Mouse (Mus musculus): ENCODE data around the gene Gnptg. TPM values are rescaled to one million over a fixed set of nuclear protein-coding genes. Genes with fewer than 3 reads are reported as not detected.
A peak's percentile ranks its signal among the peaks of the same experiment; 100 is the strongest.

Gene Gnptg
- total and polyA plus RNA-seq, 2 experiments from 2014 or later = 89.2 to 128 TPM

GRCm38 (mm10) chr17:25273706-25274501 is 34.0 kb upstream of the Gnptg start:
- peak overlapping the region; percentile 99 for H3K4me2 ChIP-seq (ENCODE audit: low read depth, low read length)
- peak; percentile 97 for DNase-seq (ENCODE audit: low spot score)
- peak overlapping the region; percentile 98 for H3K27ac ChIP-seq
- peak overlapping the region; percentile 96 for H3K9ac ChIP-seq (replicated peaks; ENCODE audit: low read length)
- no peaks in the 10 kb centered on the region for H3K27me3 ChIP-seq (ENCODE audit: insufficient read depth, low read length)
- H3K4me3 ChIP-seq (ENCODE audit: low read length) = peak overlapping the region; percentile 82
- peak; percentile 82 for TF ChIP-seq CTCF (IDR thresholded peaks at IDR 0.05; ENCODE audit: low read depth)
- peaks cover 23% of the 10 kb centered on the region for H3K4me1 ChIP-seq (ENCODE audit: insufficient read depth, low read length)
- under 1% methylated on average over 42 of the region's 45 CpGs for WGBS
- peaks cover 3% of the 10 kb centered on the region; the same call in 1 of the 2 replicates for H3K36me3 ChIP-seq (ENCODE audit: insufficient read depth, low read length)
- H3K9me3 ChIP-seq (ENCODE audit: low read length) = no peaks in the 10 kb centered on the region
- peak; percentile 93 for ATAC-seq

GRCm38 (mm10) chr17:25272951-25273705 is 33.2 kb upstream of the Gnptg start:
- under 1% methylated on average over 77 of the region's 92 CpGs for WGBS
- H3K36me3 ChIP-seq (ENCODE audit: insufficient read depth, low read length) = peaks cover 10% of the 10 kb centered on the region; the same call in 1 of the 2 replicates
- ATAC-seq = peak; percentile 92
- peak overlapping the region; percentile 99 for H3K4me2 ChIP-seq (ENCODE audit: low read depth, low read length)
- peak overlapping the region; percentile 96 for H3K9ac ChIP-seq (replicated peaks; ENCODE audit: low read length)
- peak; percentile 93 for DNase-seq (ENCODE audit: low spot score)
- peaks cover 23% of the 10 kb centered on the region for H3K4me1 ChIP-seq (ENCODE audit: insufficient read depth, low read length)
- H3K9me3 ChIP-seq (ENCODE audit: low read length) = no peaks in the 10 kb centered on the region
- H3K27ac ChIP-seq = peak overlapping the region; percentile 98
- no peak for TF ChIP-seq CTCF (IDR thresholded peaks at IDR 0.05; ENCODE audit: low read depth)
- no peaks in the 10 kb centered on the region for H3K27me3 ChIP-seq (ENCODE audit: insufficient read depth, low read length)
- H3K4me3 ChIP-seq (ENCODE audit: low read length) = peak overlapping the region; percentile 82

- H3K9ac ChIP-seq (replicated peaks; ENCODE audit: low read length) = peak overlapping the region; percentile 96
- DNase-seq (ENCODE audit: low spot score) (no peak), ATAC-seq (no peak)
- peak overlapping the region; percentile 82 for H3K4me3 ChIP-seq (ENCODE audit: low read length)
- no peaks in the 10 kb centered on the region for H3K27me3 ChIP-seq (ENCODE audit: insufficient read depth, low read length)
- peak overlapping the region; percentile 98 for H3K27ac ChIP-seq
- TF ChIP-seq CTCF (IDR thresholded peaks at IDR 0.05; ENCODE audit: low read depth) = 0 out of 2 replicates have a peak, but pooled peaks have one; percentile 13
- H3K4me2 ChIP-seq (ENCODE audit: low read depth, low read length) = peak overlapping the region; percentile 99
- under 1% methylated on average over 10 of the region's 10 CpGs for WGBS
- H3K9me3 ChIP-seq (ENCODE audit: low read length) = no peaks in the 10 kb centered on the region
- peaks cover 23% of the 10 kb centered on the region for H3K4me1 ChIP-seq (ENCODE audit: insufficient read depth, low read length)
- peaks cover 18% of the 10 kb centered on the region for H3K36me3 ChIP-seq (ENCODE audit: insufficient read depth, low read length)
Observed at GRCm38 (mm10) chr17:25272326-25272725, 32.4 kb upstream of the Gnptg start.

DNA sequence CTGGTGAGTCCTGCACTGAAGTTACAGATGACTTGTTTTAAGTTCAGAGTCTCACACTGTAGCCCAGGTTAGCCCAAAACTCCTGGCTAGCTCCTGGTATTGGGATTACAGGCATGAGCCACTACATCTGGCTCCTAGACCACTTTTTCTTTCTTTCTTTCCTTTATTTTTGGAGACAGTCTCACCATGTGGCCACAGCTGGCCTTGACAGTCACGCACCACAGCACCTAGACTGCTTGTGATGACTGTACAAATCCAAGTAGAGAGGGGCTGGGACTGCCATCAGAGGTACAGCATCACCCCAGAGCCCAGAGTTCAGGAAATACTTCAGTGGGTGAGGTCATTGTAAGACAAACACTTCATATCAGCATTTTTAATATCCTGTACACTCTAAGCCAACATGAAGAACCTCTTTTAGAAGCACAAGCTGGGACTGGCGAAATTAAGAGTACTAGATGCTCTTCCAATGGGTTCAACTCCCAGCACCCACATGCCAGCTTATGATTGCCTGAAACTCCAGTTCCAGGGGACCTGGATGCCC is 30.9 kb upstream of the Gnptg start:
- DNase-seq (ENCODE audit: low spot score) = no peak
- Histone ChIP-seq H3K36me3 (ENCODE audit: insufficient read depth, low read length) (peaks cover 33% of the 10 kb centered on the region), H3K27me3 (ENCODE audit: insufficient read depth, low read length) (no peaks in the 10 kb centered on the region), H3K9me3 (ENCODE audit: low read length) (no peaks in the 10 kb centered on the region), H3K4me1 (ENCODE audit: insufficient read depth, low read length) (peaks cover 23% of the 10 kb centered on the region), H3K4me3 (ENCODE audit: low read length) (no peak overlapping the region), H3K27ac (no peak overlapping the region), H3K4me2 (ENCODE audit: low read depth, low read length) (peak overlapping the region; percentile 99), H3K9ac (replicated peaks; ENCODE audit: low read length) (peak overlapping the region; percentile 96; the same call in 1 of the 2 replicates)
- 74% methylated on average over 2 of the region's 2 CpGs for WGBS
- no peak for ATAC-seq
- no peak for TF ChIP-seq CTCF (IDR thresholded peaks at IDR 0.05; ENCODE audit: low read depth)

DNA sequence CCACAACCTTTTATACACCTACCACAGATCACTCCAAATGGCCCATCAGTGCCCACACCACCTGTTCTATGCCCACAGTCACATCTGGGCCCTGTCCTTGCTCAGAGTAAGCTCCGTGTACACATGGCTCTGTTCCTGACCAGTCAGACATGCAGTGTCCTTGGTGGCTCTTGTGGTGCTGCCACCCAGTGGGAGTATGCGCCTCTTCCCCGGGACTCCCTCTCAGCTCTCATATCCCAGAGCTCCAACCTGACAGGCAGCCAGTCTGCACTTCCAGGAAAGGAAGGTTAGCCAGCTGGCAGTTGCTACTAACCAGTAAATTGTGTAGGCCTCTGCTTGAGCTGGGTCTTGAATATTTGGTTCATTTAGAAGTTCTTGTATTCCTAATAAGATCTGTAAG is 24.5 kb upstream of the Gnptg start:
- H3K27ac ChIP-seq = no peak overlapping the region
- DNase-seq (ENCODE audit: low spot score) = peak; percentile 20
- WGBS = 64% methylated on average over 3 of the region's 3 CpGs
- H3K9me3 ChIP-seq (ENCODE audit: low read length) = no peaks in the 10 kb centered on the region
- H3K4me3 ChIP-seq (ENCODE audit: low read length) = no peak overlapping the region
- peak; percentile 55 for TF ChIP-seq CTCF (IDR thresholded peaks at IDR 0.05; ENCODE audit: low read depth)
- no peaks in the 10 kb centered on the region for H3K27me3 ChIP-seq (ENCODE audit: insufficient read depth, low read length)
- no peaks in the 10 kb centered on the region for H3K4me1 ChIP-seq (ENCODE audit: insufficient read depth, low read length)
- H3K4me2 ChIP-seq (ENCODE audit: low read depth, low read length) = no peak overlapping the region
- H3K9ac ChIP-seq (replicated peaks; ENCODE audit: low read length) = no peak overlapping the region
- H3K36me3 ChIP-seq (ENCODE audit: insufficient read depth, low read length) = peaks cover 69% of the 10 kb centered on the region
- ATAC-seq = no peak

DNA sequence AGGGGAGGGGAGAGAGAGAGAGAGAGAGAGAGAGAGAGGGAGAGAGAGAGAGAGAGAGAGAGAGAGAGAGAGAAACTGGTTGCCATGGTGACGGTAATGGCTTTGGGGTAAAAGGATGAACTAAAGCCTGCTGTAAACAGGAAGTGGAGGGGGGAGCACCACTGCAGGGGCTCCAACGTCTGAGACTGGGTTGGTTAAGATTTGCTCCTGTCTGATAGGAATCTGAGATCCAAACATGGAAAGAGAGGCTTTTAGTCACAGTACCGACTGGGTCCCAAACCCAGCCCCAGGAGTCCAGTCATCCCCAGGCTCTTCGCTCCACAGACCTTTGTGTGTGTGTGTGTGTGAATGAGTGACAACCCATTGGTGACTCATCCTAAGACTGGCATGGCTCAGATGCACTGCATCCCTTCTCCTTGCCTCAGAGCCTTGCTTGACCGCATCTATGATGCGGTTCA is 17.9 kb upstream of the Gnptg start:
- no peaks in the 10 kb centered on the region for H3K27me3 ChIP-seq (ENCODE audit: insufficient read depth, low read length)
- TF ChIP-seq CTCF (IDR thresholded peaks at IDR 0.05; ENCODE audit: low read depth) = no peak

More for the DNA sequence above, 17.9 kb upstream of the Gnptg start:
- Histone ChIP-seq H3K27ac (no peak overlapping the region), H3K4me1 (ENCODE audit: insufficient read depth, low read length) (peaks cover 15% of the 10 kb centered on the region), H3K9me3 (ENCODE audit: low read length) (no peaks in the 10 kb centered on the region), H3K9ac (replicated peaks; ENCODE audit: low read length) (no peak overlapping the region), H3K4me3 (ENCODE audit: low read length) (no peak overlapping the region), H3K4me2 (ENCODE audit: low read depth, low read length) (no peak overlapping the region), H3K36me3 (ENCODE audit: insufficient read depth, low read length) (peaks cover 6% of the 10 kb centered on the region)
- WGBS = 51% methylated on average over 6 of the region's 6 CpGs
- DNase-seq (ENCODE audit: low spot score) (peak; percentile 39), ATAC-seq (no peak)

Measured in hindbrain, postnatal 0 days (tissue).